Mouse (Mus musculus) neural tube, embryonic 12.5 days (tissue): ENCODE results near the gene Ccl20. TPM values are rescaled to one million over a fixed set of nuclear protein-coding genes. Genes with fewer than 3 reads are reported as not detected.

Experiments
- ATAC-seq: fragments of 200-750 bp; cut with Nextera tagmentation; 2 replicates; pipeline ENCODE4 v1.8.0; 2017; ENCODE audit warnings: low read depth, mild to moderate bottlenecking, moderate TSS enrichment, moderate library complexity; ENCODE audit not compliant: low FRiP score
- H3K27ac ChIP-seq: fragments of 300-500 bp; sonication (generic); 2 replicates; pipeline ENCODE4 v1.5.1; 2016
- H3K27me3 ChIP-seq: fragments of 300-500 bp; sonication (generic); replicated peaks from 2 replicates; pipeline ENCODE4 v1.6.1; 2016; ENCODE audit warnings: mild to moderate bottlenecking
- H3K36me3 ChIP-seq: fragments of 300-500 bp; sonication (generic); 2 replicates; pipeline ENCODE4 v1.6.1; 2016; ENCODE audit warnings: mild to moderate bottlenecking
- H3K4me1 ChIP-seq: fragments of 300-500 bp; sonication (generic); 2 replicates; pipeline ENCODE4 v1.6.1; 2016
- H3K4me2 ChIP-seq: fragments of 300-500 bp; sonication (generic); replicated peaks from 2 replicates; pipeline ENCODE4 v1.6.1; 2016; ENCODE audit warnings: mild to moderate bottlenecking
- H3K4me3 ChIP-seq: fragments of 300-500 bp; sonication (generic); 2 replicates; pipeline ENCODE4 v1.5.1; 2016
- H3K9ac ChIP-seq: fragments of 300-500 bp; sonication (generic); 2 replicates; pipeline ENCODE4 v1.6.1; 2016; ENCODE audit warnings: mild to moderate bottlenecking
- H3K9me3 ChIP-seq: fragments of 300-500 bp; sonication (generic); 2 replicates; pipeline ENCODE4 v1.6.1; 2016; ENCODE audit warnings: mild to moderate bottlenecking
- WGBS: fragments of 180-500 bp; shearing (Covaris S2); methylation state at CpG from one replicate; pipeline ENCODE4 v1.1.7; 2016; 5-methylcytosine and 5-hydroxymethylcytosine counted together
- polyA plus RNA-seq: library from polyadenylated mRNA; unstranded; fragments of >200 nt; fragmentation: Nextera tagmentation; extraction: Ambion mirVana; gene quantifications from 2 replicates; pipeline ENCODE4 v1.2.1, GENCODE M21; 2016

The Ccl20 gene
- polyA plus RNA-seq: not detected in 2 replicates

- WGBS: 43% methylated on average over 8 of the region's 8 CpGs
- no peak for ATAC-seq
- Histone ChIP-seq H3K27ac (no peak within 1 kb of the TSS), H3K36me3 (no peaks in the 10 kb centered on the region), H3K4me3 (no peak within 1 kb of the TSS), H3K9ac (no peak within 1 kb of the TSS), H3K4me1 (no peaks in the 10 kb centered on the region), H3K27me3 (no peaks in the 10 kb centered on the region), H3K9me3 (no peaks in the 10 kb centered on the region), H3K4me2 (no peak within 1 kb of the TSS)
These were observed at the start of gene Ccl20 for GRCm38 (mm10) chr1:83116447-83117137. Ccl20 (plus strand) TSS chr1:83116766.

- Histone ChIP-seq H3K9ac (no peak overlapping the region), H3K36me3 (no peaks in the 10 kb centered on the region), H3K27ac (no peak overlapping the region), H3K4me2 (no peak overlapping the region), H3K4me1 (no peaks in the 10 kb centered on the region), H3K27me3 (no peaks in the 10 kb centered on the region), H3K4me3 (no peak overlapping the region), H3K9me3 (no peaks in the 10 kb centered on the region)
- no peak for ATAC-seq
- 91% methylated on average over 10 of the region's 10 CpGs for WGBS
These were observed 49.4 kb upstream of the Ccl20 start for GRCm38 (mm10) chr1:83067205-83067604.

GRCm38 (mm10) chr1:83075526-83076189 is 40.9 kb upstream of the Ccl20 start:
- Histone ChIP-seq H3K4me1 (no peaks in the 10 kb centered on the region), H3K36me3 (no peaks in the 10 kb centered on the region), H3K4me3 (no peak overlapping the region), H3K9me3 (no peaks in the 10 kb centered on the region), H3K4me2 (peak overlapping the region; percentile 30), H3K27me3 (no peaks in the 10 kb centered on the region), H3K27ac (no peak overlapping the region), H3K9ac (no peak overlapping the region)
- peak; percentile 17; the same call in 1 of the 2 replicates for ATAC-seq
- WGBS: 41% methylated on average over 15 of the region's 15 CpGs

DNA sequence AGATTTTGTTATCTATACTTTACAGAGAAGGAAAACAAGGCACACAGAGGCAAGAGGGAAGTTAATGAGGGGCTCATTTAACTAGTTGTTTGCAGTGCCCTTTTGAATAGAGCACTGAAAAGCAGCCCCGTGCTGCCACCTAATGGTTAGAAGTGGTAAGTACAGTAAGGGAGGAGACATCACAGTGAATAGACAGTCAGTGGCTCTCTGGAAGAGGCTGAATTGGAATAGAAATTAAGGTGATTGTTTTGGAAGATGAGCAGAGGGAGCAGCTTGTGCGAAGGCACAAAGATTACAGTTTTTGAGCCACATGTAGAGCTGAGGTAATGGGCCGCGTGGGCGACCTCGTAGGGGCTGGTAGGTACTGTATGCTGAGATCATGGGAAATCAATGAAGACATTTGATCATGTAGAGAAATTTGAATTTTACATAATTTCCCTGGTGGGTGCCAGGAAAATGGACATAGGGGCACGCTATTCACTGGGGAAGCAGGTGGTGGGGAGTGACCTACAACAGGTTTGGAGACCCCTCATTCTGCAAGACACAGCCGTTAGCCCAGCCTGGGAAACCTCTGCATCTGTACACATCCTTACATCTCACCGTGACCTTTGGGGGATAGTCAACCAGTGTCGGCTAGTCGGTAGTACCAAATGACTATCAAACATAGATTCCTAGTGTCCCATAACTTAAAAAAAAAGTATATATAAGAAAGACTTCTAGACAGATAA is 40.2 kb upstream of the Ccl20 start:
- peak overlapping the region; percentile 30 for H3K4me2 ChIP-seq
- H3K9ac ChIP-seq: no peak overlapping the region
- H3K27ac ChIP-seq: no peak overlapping the region
- H3K36me3 ChIP-seq: no peaks in the 10 kb centered on the region
- ATAC-seq: peak; percentile 81; the same call in 1 of the 2 replicates
- H3K27me3 ChIP-seq: no peaks in the 10 kb centered on the region
- 48% methylated on average over 11 of the region's 11 CpGs for WGBS
- no peaks in the 10 kb centered on the region for H3K4me1 ChIP-seq
- no peaks in the 10 kb centered on the region for H3K9me3 ChIP-seq
- H3K4me3 ChIP-seq: no peak overlapping the region

- Histone ChIP-seq H3K4me1 (no peaks in the 10 kb centered on the region), H3K9me3 (no peaks in the 10 kb centered on the region), H3K9ac (no peak overlapping the region), H3K4me2 (no peak overlapping the region), H3K27me3 (no peaks in the 10 kb centered on the region), H3K36me3 (no peaks in the 10 kb centered on the region), H3K4me3 (no peak overlapping the region), H3K27ac (no peak overlapping the region)
- no peak for ATAC-seq
- whole genome bisulfite sequencing: 82% methylated on average over 6 of the region's 6 CpGs
These were observed 39.5 kb upstream of the Ccl20 start for GRCm38 (mm10) chr1:83077016-83077415.

GRCm38 (mm10) chr1:83084790-83085189 is 31.8 kb upstream of the Ccl20 start:
- Histone ChIP-seq H3K4me3 (no peak overlapping the region), H3K4me2 (no peak overlapping the region), H3K9ac (no peak overlapping the region), H3K4me1 (no peaks in the 10 kb centered on the region), H3K36me3 (no peaks in the 10 kb centered on the region), H3K27me3 (no peaks in the 10 kb centered on the region), H3K9me3 (no peaks in the 10 kb centered on the region), H3K27ac (no peak overlapping the region)
- WGBS: 91% methylated on average over 2 of the region's 2 CpGs
- no peak for ATAC-seq

GRCm38 (mm10) chr1:83091268-83091667 is 25.3 kb upstream of the Ccl20 start:
- Histone ChIP-seq H3K27ac (no peak overlapping the region), H3K9me3 (no peaks in the 10 kb centered on the region), H3K4me2 (no peak overlapping the region), H3K27me3 (no peaks in the 10 kb centered on the region), H3K4me1 (no peaks in the 10 kb centered on the region), H3K4me3 (no peak overlapping the region), H3K9ac (no peak overlapping the region), H3K36me3 (no peaks in the 10 kb centered on the region)
- 66% methylated on average over 3 of the region's 3 CpGs for WGBS
- no peak for ATAC-seq

- Histone ChIP-seq H3K36me3 (no peaks in the 10 kb centered on the region), H3K4me1 (no peaks in the 10 kb centered on the region), H3K27ac (no peak overlapping the region), H3K9me3 (no peaks in the 10 kb centered on the region), H3K4me3 (no peak overlapping the region), H3K9ac (no peak overlapping the region), H3K4me2 (no peak overlapping the region), H3K27me3 (no peaks in the 10 kb centered on the region)
- WGBS: 81% methylated on average over 4 of the region's 4 CpGs
- no peak for ATAC-seq
These were observed 19.6 kb upstream of the Ccl20 start for GRCm38 (mm10) chr1:83096935-83097334.

- H3K36me3 ChIP-seq: no peaks in the 10 kb centered on the region
- ATAC-seq: no peak
- H3K9ac ChIP-seq: no peak overlapping the region
- no peak overlapping the region for H3K27ac ChIP-seq
- H3K9me3 ChIP-seq: no peaks in the 10 kb centered on the region
- no peaks in the 10 kb centered on the region for H3K4me1 ChIP-seq
- H3K4me3 ChIP-seq: no peak overlapping the region
- 90% methylated on average over 2 of the region's 2 CpGs for WGBS
- H3K27me3 ChIP-seq: no peaks in the 10 kb centered on the region
- no peak overlapping the region for H3K4me2 ChIP-seq
These were observed 17.4 kb upstream of the Ccl20 start for GRCm38 (mm10) chr1:83099160-83099559.

GRCm38 (mm10) chr1:83099580-83100137 is 16.9 kb upstream of the Ccl20 start:
- 84% methylated on average over 7 of the region's 7 CpGs for WGBS
- H3K27me3 ChIP-seq: no peaks in the 10 kb centered on the region
- H3K9me3 ChIP-seq: no peaks in the 10 kb centered on the region
- ATAC-seq: no peak
- H3K9ac ChIP-seq: no peak overlapping the region
- H3K4me1 ChIP-seq: no peaks in the 10 kb centered on the region
- no peak overlapping the region for H3K4me2 ChIP-seq
- no peaks in the 10 kb centered on the region for H3K36me3 ChIP-seq
- H3K27ac ChIP-seq: no peak overlapping the region
- no peak overlapping the region for H3K4me3 ChIP-seq

GRCm38 (mm10) chr1:83101891-83102290 is 14.7 kb upstream of the Ccl20 start:
- no peak overlapping the region for H3K4me2 ChIP-seq
- H3K9ac ChIP-seq: no peak overlapping the region
- H3K27ac ChIP-seq: no peak overlapping the region
- H3K9me3 ChIP-seq: no peaks in the 10 kb centered on the region
- 51% methylated on average over 3 of the region's 3 CpGs for WGBS
- no peaks in the 10 kb centered on the region for H3K27me3 ChIP-seq
- no peaks in the 10 kb centered on the region for H3K36me3 ChIP-seq
- H3K4me3 ChIP-seq: no peak overlapping the region
- no peaks in the 10 kb centered on the region for H3K4me1 ChIP-seq
- ATAC-seq: no peak

GRCm38 (mm10) chr1:83105464-83105863 is 11.1 kb upstream of the Ccl20 start:
- Histone ChIP-seq H3K9me3 (no peaks in the 10 kb centered on the region), H3K27me3 (no peaks in the 10 kb centered on the region), H3K9ac (no peak overlapping the region), H3K4me2 (no peak overlapping the region), H3K27ac (no peak overlapping the region), H3K4me1 (no peaks in the 10 kb centered on the region), H3K36me3 (no peaks in the 10 kb centered on the region), H3K4me3 (no peak overlapping the region)
- 52% methylated on average over 1 of the region's 1 CpGs for WGBS
- no peak for ATAC-seq
